Mouse (Mus musculus): ENCODE measurements around the gene Tmem219.

GRCm38 (mm10) chr7:126949403-126949792, 26.7 kb upstream of the Tmem219 start, which contains the start of gene Asphd1:
- TF ChIP-seq CTCF (conservative IDR thresholded peaks at IDR 0.05; ENCODE audit: low read length) (no peak), POU5F1 (IDR thresholded peaks at IDR 0.05; ENCODE audit: borderline replicate concordance, low read length) (no peak)

Data from E14TG2a.4 (cell line).